Mouse (Mus musculus) adipocyte (in vitro differentiated cells): ENCODE data around the gene Olfr1006.
"Not testable (repeated sequence)": the region's sequence is repeated elsewhere in the genome, so short reads cannot be mapped to it uniquely, and the experiment has no call there.

Experiments
- DNase-seq: peaks from one replicate; pipeline ENCODE4 v3.0.0-alpha.2; 2016; ENCODE audit warnings: low spot score

Gene Olfr1006

GRCm38 (mm10) chr2:85678667-85679066 is at the start of gene Olfr1006:
TSS of gene Olfr1006 (minus strand) at chr2:85678767.
- no peak for DNase-seq

GRCm38 (mm10) chr2:85725793-85726192 is 47.2 kb upstream of the Olfr1006 start:
- DNase-seq = peak; percentile 45

- DNase-seq = no peak
Measured at GRCm38 (mm10) chr2:85715119-85715518, 36.6 kb upstream of the Olfr1006 start, which contains the start of gene Olfr1009. TSS of gene Olfr1009 (plus strand) at chr2:85715419.

- no peak for DNase-seq
Measured at GRCm38 (mm10) chr2:85711159-85711558, 32.6 kb upstream of the Olfr1006 start.

GRCm38 (mm10) chr2:85710680-85711079 is 32.1 kb upstream of the Olfr1006 start:
- DNase-seq = not testable (repeated sequence)

GRCm38 (mm10) chr2:85689131-85689530 is 10.6 kb upstream of the Olfr1006 start, which contains the start of gene Olfr1008:
TSS of gene Olfr1008 (plus strand) at chr2:85689431.
- DNase-seq = no peak

GRCm38 (mm10) chr2:85664355-85664754 is 14.2 kb downstream of the Olfr1006 start, which contains the start of gene Olfr154:
TSS of gene Olfr154 (minus strand) at chr2:85664455.
- DNase-seq = not testable (repeated sequence)

GRCm38 (mm10) chr2:85650604-85651003 is 28.0 kb downstream of the Olfr1006 start, which contains the start of gene Olfr1002:
TSS of gene Olfr1002 (minus strand) at chr2:85650704.
- no peak for DNase-seq
